Mouse (Mus musculus) granulocyte monocyte progenitor cell, adult 5-6 weeks (primary cell): Measurements from ENCODE around the gene Akap3. TPM values are rescaled to one million over a fixed set of nuclear protein-coding genes. Genes with fewer than 3 reads are reported as not detected.

ENCODE experiments used
- total RNA-seq, 2 experiments: library from RNA; stranded (forward) in 1 of 2; stranded (reverse) in 1 of 2; fragments of 200-712, 200-1000 nt in 1 of 2; fragments of >200 nt in 1 of 2; fragmentation: Nextera tagmentation in 1 of 2; gene quantifications; 2 replicates each; pipeline ENCODE4 v1.2.3; 2014 to 2017

The Akap3 gene
- total RNA-seq, 2 experiments from 2014 or later, result not detected

Other genes starting within 250 kb of the Akap3 start
- not detected in 2 replicates for gene Kcna1, start 206.7 kb upstream of the Akap3 start, total RNA-seq (2014; fragmentation: Nextera tagmentation)
- not detected in 2 replicates for gene Kcna1, start 206.7 kb upstream of the Akap3 start, total RNA-seq (2017)
- 0.11 TPM in 1 of 2 replicates, not detected in the other for gene Kcna6, start 112.4 kb upstream of the Akap3 start, total RNA-seq (2014; fragmentation: Nextera tagmentation)
- gene Kcna6, start 112.4 kb upstream of the Akap3 start, total RNA-seq (2017), result not detected in 2 replicates
- 76.0 and 87.8 TPM in 2 replicates for gene Ndufa9, start 4.0 kb upstream of the Akap3 start, total RNA-seq (2014; fragmentation: Nextera tagmentation)
- gene Ndufa9, start 4.0 kb upstream of the Akap3 start, total RNA-seq (2017), result 153 and 186 TPM in 2 replicates
- gene Dyrk4, start 68.7 kb downstream of the Akap3 start, total RNA-seq (2014; fragmentation: Nextera tagmentation), result not detected in 2 replicates
- not detected in 2 replicates for gene Dyrk4, start 68.7 kb downstream of the Akap3 start, total RNA-seq (2017)
- 45.2 and 51.5 TPM in 2 replicates for gene Rad51ap1, start 86.5 kb downstream of the Akap3 start, total RNA-seq (2014; fragmentation: Nextera tagmentation)
- gene Rad51ap1, start 86.5 kb downstream of the Akap3 start, total RNA-seq (2017), result 140 and 161 TPM in 2 replicates
- gene D6Wsu163e, start 86.9 kb downstream of the Akap3 start, total RNA-seq (2014; fragmentation: Nextera tagmentation), result 33.5 and 37.2 TPM in 2 replicates
- 40.2 and 51.9 TPM in 2 replicates for gene D6Wsu163e, start 86.9 kb downstream of the Akap3 start, total RNA-seq (2017)
- gene Fgf6, start 162.5 kb downstream of the Akap3 start, total RNA-seq (2014; fragmentation: Nextera tagmentation), result not detected in 2 replicates
- not detected in 2 replicates for gene Fgf6, start 162.5 kb downstream of the Akap3 start, total RNA-seq (2017)
- gene Fgf23, start 219.8 kb downstream of the Akap3 start, total RNA-seq (2014; fragmentation: Nextera tagmentation), result not detected in 2 replicates
- not detected in 2 replicates for gene Fgf23, start 219.8 kb downstream of the Akap3 start, total RNA-seq (2017)